Mouse (Mus musculus) gastrocnemius, adult 2 months (tissue): ENCODE results near the gene Diaph2. TPM values are rescaled to one million over a fixed set of nuclear protein-coding genes. Genes with fewer than 3 reads are reported as not detected.

Source experiments
- DNase-seq: peaks from one replicate; pipeline ENCODE4 v3.0.0; 2022
- H3K27ac ChIP-seq: fragments of 200-600 bp; 2 replicates; pipeline ENCODE4 v1.8.1; 2022; ENCODE audit warnings: mild to moderate bottlenecking
- H3K4me3 ChIP-seq: fragments of 200-600 bp; 2 replicates; pipeline ENCODE4 v1.8.1; 2022; ENCODE audit warnings: mild to moderate bottlenecking, moderate library complexity
- CTCF ChIP-seq: fragments of 200-600 bp; IDR thresholded peaks from 2 replicates; pipeline ENCODE4 v1.8.1; 2022; ENCODE audit warnings: antibody characterized with exemption, mild to moderate bottlenecking, moderate library complexity
- intact Hi-C: fragments of 180-260 bp; cut with DNase I; formaldehyde crosslinking; loops from one replicate; pipeline ENCODE4 v1.15.1; 2025
- total RNA-seq, 2 experiments: library from RNA; stranded (reverse); gene quantifications; 2 replicates each; pipeline ENCODE4 v1.2.3; 2021

Gene Diaph2
- total RNA-seq, 2 experiments from 2014 or later, result 4.9 to 5.5 TPM

GRCm38 (mm10) chrX:130423134-130423533 is 673.6 kb downstream of the Diaph2 start:
- intact Hi-C loops, result no loop called here
- H3K27ac ChIP-seq, result no peak overlapping the region
- no peak for TF ChIP-seq CTCF

GRCm38 (mm10) chrX:130451822-130452487 is 702.4 kb downstream of the Diaph2 start:
- Histone ChIP-seq H3K4me3 (no peak overlapping the region), H3K27ac (no peak overlapping the region)
- DNase-seq, result no peak
- intact Hi-C loops, result no loop called here
- no peak for TF ChIP-seq CTCF

More at GRCm38 (mm10) chrX:130423134-130423533, 673.6 kb downstream of the Diaph2 start:
- no peak overlapping the region for H3K4me3 ChIP-seq
- DNase-seq, result no peak

- Histone ChIP-seq H3K4me3 (no peak overlapping the region), H3K27ac (no peak overlapping the region)
- DNase-seq, result no peak
- no peak for TF ChIP-seq CTCF
- intact Hi-C loops, result no loop called here
These were observed 702.9 kb downstream of the Diaph2 start for GRCm38 (mm10) chrX:130452488-130452823.

- DNase-seq, result no peak
- TF ChIP-seq CTCF, result no peak
- no peak overlapping the region for H3K4me3 ChIP-seq
- intact Hi-C loops, result no loop called here
- no peak overlapping the region for H3K27ac ChIP-seq
These were observed 723.6 kb downstream of the Diaph2 start for GRCm38 (mm10) chrX:130473133-130473532.

- TF ChIP-seq CTCF, result no peak
- intact Hi-C loops, result no loop called here
- Histone ChIP-seq H3K27ac (no peak overlapping the region), H3K4me3 (no peak overlapping the region)
- DNase-seq, result no peak
These were observed 731.3 kb downstream of the Diaph2 start for GRCm38 (mm10) chrX:130480877-130481276.

- intact Hi-C loops, result no loop called here
- TF ChIP-seq CTCF, result no peak
- no peak overlapping the region for H3K27ac ChIP-seq
- DNase-seq, result no peak
- H3K4me3 ChIP-seq, result no peak overlapping the region
These were observed 753.3 kb downstream of the Diaph2 start for GRCm38 (mm10) chrX:130502680-130503464.

GRCm38 (mm10) chrX:130503465-130503860 is 753.9 kb downstream of the Diaph2 start:
- no peak for DNase-seq
- H3K4me3 ChIP-seq, result no peak overlapping the region
- TF ChIP-seq CTCF, result no peak
- no peak overlapping the region for H3K27ac ChIP-seq
- intact Hi-C loops, result no loop called here

- DNase-seq, result no peak
- Histone ChIP-seq H3K27ac (no peak overlapping the region), H3K4me3 (no peak overlapping the region)
- intact Hi-C loops, result no loop called here
- no peak for TF ChIP-seq CTCF
These were observed 756.1 kb downstream of the Diaph2 start for GRCm38 (mm10) chrX:130505626-130506025.
